Mouse (Mus musculus) left cerebral cortex, postnatal 10 days (tissue): ENCODE measurements around the gene Lig4. TPM values are rescaled to one million over a fixed set of nuclear protein-coding genes. Genes with fewer than 3 reads are reported as not detected.

Experiments
- DNase-seq, 2 experiments: peaks; one replicate each; pipeline ENCODE4 v3.0.0; 2021 to 2022; ENCODE audit warnings: low spot score in 2 of 2, mixed read lengths in 1 of 2; ENCODE audit errors: extremely low spot score in 1 of 2
- intact Hi-C: fragments of 180-260 bp; cut with DNase I; formaldehyde crosslinking; loops from one replicate; pipeline ENCODE4 v1.15.1; 2025
- total RNA-seq, 2 experiments: library from RNA; stranded (reverse); gene quantifications; 2 replicates each; pipeline ENCODE4 v1.2.3; 2021

The Lig4 gene
- total RNA-seq, 2 experiments from 2014 or later = 11.2 TPM

DNA sequence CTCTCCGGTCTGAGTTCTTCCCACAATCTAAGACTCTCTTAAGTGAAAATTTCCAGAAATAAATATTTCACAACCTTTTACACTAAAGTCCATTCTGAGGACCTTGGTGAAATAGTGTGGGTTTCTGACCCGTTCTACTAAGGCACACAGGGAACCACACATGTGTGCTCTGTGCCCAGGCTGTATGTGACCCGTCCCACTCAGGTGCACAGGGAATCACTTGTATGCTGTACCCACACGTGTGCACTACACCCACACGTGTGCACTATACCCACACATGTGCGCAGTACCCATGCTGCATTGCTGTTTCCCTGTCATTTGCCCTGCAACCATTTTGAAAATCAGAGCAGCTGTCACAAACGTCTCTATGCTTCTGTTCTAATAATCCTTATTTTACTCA lies 41.9 kb downstream of the Lig4 start:
- no peak for DNase-seq
- intact Hi-C loops = loop anchor here (5.0 to 10.0 kb wide), 2 partner anchors 161 to 703 kb away; partner anchors contain the start of gene Fam155a

DNA sequence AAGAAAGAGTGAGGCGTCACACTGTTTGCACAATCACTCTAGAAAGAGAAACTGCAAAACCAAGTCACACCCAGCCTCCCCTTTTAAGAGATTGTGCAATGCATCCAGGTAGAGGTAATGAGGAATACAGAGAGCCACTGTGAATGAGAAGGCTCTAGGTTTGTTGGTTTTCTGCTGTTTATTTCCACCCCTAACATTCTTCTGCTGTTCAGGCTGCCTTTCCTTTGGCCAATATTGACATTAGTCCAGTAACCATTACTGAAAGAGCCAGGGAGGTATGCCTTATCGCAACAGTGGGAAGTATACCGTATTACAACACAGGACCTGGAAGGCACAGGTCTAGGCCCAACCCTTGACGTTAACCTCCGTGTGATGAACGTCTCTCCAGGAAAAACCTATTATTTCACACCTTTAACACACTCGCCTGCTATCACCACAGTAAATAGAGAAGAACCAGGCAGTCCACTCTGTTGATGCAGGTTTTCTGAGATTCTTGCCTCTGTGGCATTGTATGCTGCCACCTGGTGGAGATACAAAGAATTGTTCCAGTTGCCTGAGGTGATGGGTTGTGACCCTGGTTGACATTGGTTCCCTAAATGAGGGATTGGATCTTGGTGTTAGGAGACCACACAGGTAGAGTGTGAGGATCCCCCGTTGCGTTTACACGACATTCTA lies 42.5 kb downstream of the Lig4 start:
- intact Hi-C loops = loop anchor here (5.0 to 10.0 kb wide), 2 partner anchors 160 to 703 kb away; partner anchors contain the start of gene Fam155a
- peak in 1 of 2 experiments; percentile 32 for DNase-seq

DNA sequence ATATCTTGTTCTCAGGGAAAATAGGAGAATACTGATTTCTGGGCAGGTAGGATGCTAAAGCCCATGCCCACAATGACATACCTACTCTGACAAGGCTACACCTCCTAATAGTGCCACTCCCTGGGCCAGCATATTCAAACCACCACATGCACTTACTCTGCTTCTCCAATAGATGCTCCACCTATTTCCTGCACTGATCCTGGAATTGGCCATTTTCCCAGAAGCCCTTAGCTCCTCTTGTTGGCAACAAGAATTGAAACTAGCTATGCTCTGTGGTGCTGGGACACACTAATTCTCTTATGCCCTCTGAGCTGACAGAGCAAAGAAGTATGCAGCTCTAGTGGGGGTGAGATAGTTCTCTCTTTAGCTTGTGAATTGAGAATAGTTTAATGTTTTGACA lies 44.8 kb downstream of the Lig4 start:
- no peak for DNase-seq
- intact Hi-C loops = loop anchor here (10.0 kb wide), 1 partner anchor 158 kb away; the partner anchor contains the start of gene Fam155a

DNA sequence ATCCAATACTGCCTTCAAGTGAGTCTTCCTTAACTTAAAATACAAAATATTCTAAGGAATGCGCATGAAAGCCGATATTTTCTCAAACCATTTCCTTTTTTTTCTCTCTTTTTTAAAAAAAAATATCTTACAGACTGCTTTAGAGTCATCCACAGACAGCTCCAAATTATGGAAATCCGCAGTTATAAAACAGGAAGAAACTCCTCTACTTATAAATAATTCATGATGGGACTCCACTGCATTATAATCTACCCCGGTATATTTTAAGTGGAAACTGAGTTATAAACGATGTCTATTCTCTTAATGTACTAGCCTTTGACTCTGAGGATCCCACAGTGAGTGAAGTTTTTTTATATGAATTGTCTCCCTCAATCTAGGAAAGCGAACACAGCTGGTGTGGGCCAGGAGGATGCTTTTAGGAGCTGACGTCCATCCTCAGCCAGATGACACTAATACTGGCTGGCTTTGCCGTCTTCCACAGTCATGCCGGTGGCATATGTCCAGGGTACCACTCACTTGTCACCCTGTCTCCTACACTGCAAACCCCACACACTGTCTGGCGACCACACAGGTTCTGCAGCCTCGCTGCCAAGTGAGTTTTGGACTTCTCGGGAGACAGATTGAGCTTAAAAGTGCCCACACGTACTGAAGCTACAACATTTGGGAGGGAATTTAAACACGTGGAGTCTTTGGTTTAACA lies 47.6 kb downstream of the Lig4 start:
- peak; percentile 42 to 56 for DNase-seq
- intact Hi-C loops = loop anchor here (10.0 kb wide), 1 partner anchor 155 kb away; the partner anchor contains the start of gene Fam155a

Other genes starting within 250 kb of the Lig4 start
- gene Fam155a, start 206.5 kb downstream of the Lig4 start, total RNA-seq = 100 to 1,000 TPM in 1 of 2 experiments, 10 to 100 TPM in 1; 91.8 to 105 TPM
- not detected for gene Gm10217, start 113.4 kb downstream of the Lig4 start, total RNA-seq
- 10 to 100 TPM; 30.7 to 32.2 TPM for gene Abhd13, start within 50 bp of the Lig4 start, total RNA-seq
- gene Tnfsf13b, start 28.8 kb upstream of the Lig4 start, total RNA-seq = 1 to 10 TPM; 2.6 to 3.6 TPM
- 100 to 1,000 TPM in 1 of 2 experiments, 10 to 100 TPM in 1; 92.5 to 107 TPM for gene Myo16, start 176.2 kb upstream of the Lig4 start, total RNA-seq